Mouse (Mus musculus) spleen, postnatal 0 days (tissue): ENCODE data around the gene Jade2. TPM values are rescaled to one million over a fixed set of nuclear protein-coding genes. Genes with fewer than 3 reads are reported as not detected.

Experiments used
- polyA plus RNA-seq: library from polyadenylated mRNA; unstranded; fragments of >200 nt; fragmentation: Nextera tagmentation; extraction: Ambion mirVana; gene quantifications from 2 replicates; pipeline ENCODE4 v1.2.1, GENCODE M21; 2015

Jade2 gene
- polyA plus RNA-seq = 2.9 and 3.4 TPM in 2 replicates

GRCm38 (mm10) chr11:51857081-51857671 lies at the start of gene Jade2:
Gene Jade2, minus strand, starts transcription at chr11:51857653.

Other genes with a start within 250 kb of the Jade2 start
- 160 and 164 TPM in 2 replicates for gene Nhp2, start 237.9 kb downstream of the Jade2 start, polyA plus RNA-seq
- gene Rmnd5b, start 221.8 kb downstream of the Jade2 start, polyA plus RNA-seq = 26.9 and 32.8 TPM in 2 replicates
- 6.7 and 9.3 TPM in 2 replicates for gene N4bp3, start 206.8 kb downstream of the Jade2 start, polyA plus RNA-seq
- gene D930048N14Rik, start 206.7 kb downstream of the Jade2 start, polyA plus RNA-seq = 0.41 and 0.62 TPM in 2 replicates
- 47.6 and 49.1 TPM in 2 replicates for gene 0610009B22Rik, start 168.8 kb downstream of the Jade2 start, polyA plus RNA-seq
- 6.8 TPM in 2 replicates for gene Sec24a, start 94.0 kb downstream of the Jade2 start, polyA plus RNA-seq
- gene Sar1b, start 94.0 kb downstream of the Jade2 start, polyA plus RNA-seq = 67.8 and 71.2 TPM in 2 replicates
- 63.1 and 67.5 TPM in 2 replicates for gene Cdkn2aipnl, start 110.0 kb upstream of the Jade2 start, polyA plus RNA-seq
- 184 and 216 TPM in 2 replicates for gene Ube2b, start 143.1 kb upstream of the Jade2 start, polyA plus RNA-seq
- 4.0 and 4.6 TPM in 2 replicates for gene Cdkl3, start 146.6 kb upstream of the Jade2 start, polyA plus RNA-seq
- 35.1 and 35.2 TPM in 2 replicates for gene Ppp2ca, start 241.0 kb upstream of the Jade2 start, polyA plus RNA-seq